Mouse (Mus musculus): ENCODE data around the gene Cdx4.

GRCm38 (mm10) chrX:103374250-103374649, 53.1 kb downstream of the Cdx4 start:
- peak; percentile 5 to 44 (median 29); a peak in 4 of 6 replicates for TF ChIP-seq CTCF (IDR thresholded peaks at IDR 0.05 in 2 of 3, conservative IDR thresholded peaks at IDR 0.05 in 1 of 3; ENCODE audit: control insufficient read depth in 1 of 3, insufficient read depth in 1 of 3, low read depth in 2 of 3, low read length in 3 of 3, poor library complexity in 1 of 3, severe bottlenecking in 1 of 3)
- TF ChIP-seq BHLHE40 (IDR thresholded peaks at IDR 0.05; ENCODE audit: borderline replicate concordance, low read depth, low read length) = no peak

Measured in MEL (cell line).